Mouse (Mus musculus) left cerebral cortex, adult 11 months (tissue): ENCODE measurements around the gene Cdc42se1.

Source experiments
- DNase-seq: peaks from one replicate; pipeline ENCODE4 v3.0.0; 2022; ENCODE audit warnings: low spot score

Gene Cdc42se1

GRCm38 (mm10) chr3:95284501-95285281 is 56.2 kb downstream of the Cdc42se1 start:
- no peak for DNase-seq

GRCm38 (mm10) chr3:95285390-95285789 is 56.9 kb downstream of the Cdc42se1 start:
- DNase-seq = no peak
